Mouse (Mus musculus): Measurements from ENCODE around the gene Snx20. TPM values are rescaled to one million over a fixed set of nuclear protein-coding genes. Genes with fewer than 3 reads are reported as not detected.

Gene Snx20
- total and polyA plus RNA-seq, 3 experiments: 69.1 to 117 (median 93.1) TPM

DNA sequence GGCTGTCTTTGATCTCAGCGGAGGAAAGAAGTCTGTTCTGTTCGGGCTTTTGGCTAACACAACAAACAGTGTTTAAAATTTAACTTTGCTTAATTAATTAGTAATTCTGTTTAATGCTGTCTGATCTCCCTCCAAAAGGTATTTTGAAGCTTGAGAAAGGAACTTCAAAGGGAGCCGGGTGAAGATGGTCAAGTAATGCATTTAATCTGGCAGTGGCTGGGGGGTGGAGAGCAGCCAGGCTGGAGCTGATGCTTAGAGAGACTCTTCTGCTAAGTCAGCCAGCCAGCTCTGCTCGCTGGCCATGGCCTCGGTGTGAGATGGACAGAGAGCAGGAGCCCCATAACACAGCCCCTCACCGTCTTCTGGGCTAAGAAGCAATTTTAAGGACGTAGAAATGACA is 56.7 kb downstream of the Snx20 start:
- H3K4me1 ChIP-seq (ENCODE audit: control insufficient read depth in 1 of 2, insufficient read depth in 2 of 2): peaks cover 7 to 33% of the 10 kb centered on the region in 2 experiments
- dilution Hi-C loops (cut with MboI; ENCODE audit: extremely low pct_ligation_motif_present, extremely low pct_unique_long_range_greater_than_20kb, low sequenced_read_pairs) (no loop called here), in situ Hi-C loops (cut with MboI; ENCODE audit: low pct_ligation_motif_present, low pct_unique_long_range_greater_than_20kb, low sequenced_read_pairs) (no loop called here)
- H3K4me2 ChIP-seq (ENCODE audit: insufficient read depth, low read depth, poor library complexity, severe bottlenecking): no peak overlapping the region
- H3K4me3 ChIP-seq (replicated peaks in 1 of 3; ENCODE audit: low read depth in 2 of 3, low read length in 2 of 3, poor library complexity in 1 of 3): no peak overlapping the region
- no peak overlapping the region for H3K9ac ChIP-seq (ENCODE audit: insufficient read depth, low read depth)
- TF ChIP-seq MEF2A (IDR thresholded peaks at IDR 0.05; ENCODE audit: borderline replicate concordance, low read depth, low read length): no peak
- no peak for TF ChIP-seq TBP (conservative IDR thresholded peaks at IDR 0.05; ENCODE audit: low read depth, low read length)
- no peak for TF ChIP-seq E2F4 (IDR thresholded peaks at IDR 0.05; ENCODE audit: insufficient replicate concordance, low read depth, low read length)
- TF ChIP-seq ZC3H11A (IDR thresholded peaks at IDR 0.05; ENCODE audit: low read depth, low read length): no peak
- TF ChIP-seq ZKSCAN1 (IDR thresholded peaks at IDR 0.05; ENCODE audit: borderline replicate concordance, low read depth, low read length): no peak
- no peak for TF ChIP-seq PAX5 (IDR thresholded peaks at IDR 0.05; ENCODE audit: low read length)
- TF ChIP-seq CHD2 (IDR thresholded peaks at IDR 0.05; ENCODE audit: low read length): no peak
- no peak for TF ChIP-seq USF1 (IDR thresholded peaks at IDR 0.05; ENCODE audit: low read depth, low read length)
- no peak for TF ChIP-seq TCF12 (IDR thresholded peaks at IDR 0.05; ENCODE audit: low read depth, low read length)
- no peak for TF ChIP-seq MYC (IDR thresholded peaks at IDR 0.05; ENCODE audit: low read depth, low read length)
- TF ChIP-seq NRF1 (IDR thresholded peaks at IDR 0.05; ENCODE audit: low read depth, low read length): no peak
- no peak for TF ChIP-seq NELFE (IDR thresholded peaks at IDR 0.05; ENCODE audit: low read depth, low read length)
- no peak for TF ChIP-seq SIN3A (IDR thresholded peaks at IDR 0.05; ENCODE audit: low read length)
- no peak for TF ChIP-seq IRF4 (IDR thresholded peaks at IDR 0.05; ENCODE audit: low read depth, low read length)
- no peaks in the 10 kb centered on the region for H3K27me3 ChIP-seq (replicated peaks)
- H3K79me2 ChIP-seq (replicated peaks; ENCODE audit: control insufficient read depth, extremely low read depth, insufficient read depth, poor library complexity, severe bottlenecking): no peaks in the 10 kb centered on the region
- DNase-seq (ENCODE audit: extremely low read depth): no peak
- no peaks in the 10 kb centered on the region for H3K36me3 ChIP-seq (replicated peaks in 1 of 2; ENCODE audit: control insufficient read depth in 1 of 2, insufficient read depth in 1 of 2, low read length in 1 of 2)
- no peaks in the 10 kb centered on the region for H3K9me3 ChIP-seq (replicated peaks; ENCODE audit: low read length)
- H3K27ac ChIP-seq (ENCODE audit: insufficient read depth, low read depth): no peak overlapping the region

DNA sequence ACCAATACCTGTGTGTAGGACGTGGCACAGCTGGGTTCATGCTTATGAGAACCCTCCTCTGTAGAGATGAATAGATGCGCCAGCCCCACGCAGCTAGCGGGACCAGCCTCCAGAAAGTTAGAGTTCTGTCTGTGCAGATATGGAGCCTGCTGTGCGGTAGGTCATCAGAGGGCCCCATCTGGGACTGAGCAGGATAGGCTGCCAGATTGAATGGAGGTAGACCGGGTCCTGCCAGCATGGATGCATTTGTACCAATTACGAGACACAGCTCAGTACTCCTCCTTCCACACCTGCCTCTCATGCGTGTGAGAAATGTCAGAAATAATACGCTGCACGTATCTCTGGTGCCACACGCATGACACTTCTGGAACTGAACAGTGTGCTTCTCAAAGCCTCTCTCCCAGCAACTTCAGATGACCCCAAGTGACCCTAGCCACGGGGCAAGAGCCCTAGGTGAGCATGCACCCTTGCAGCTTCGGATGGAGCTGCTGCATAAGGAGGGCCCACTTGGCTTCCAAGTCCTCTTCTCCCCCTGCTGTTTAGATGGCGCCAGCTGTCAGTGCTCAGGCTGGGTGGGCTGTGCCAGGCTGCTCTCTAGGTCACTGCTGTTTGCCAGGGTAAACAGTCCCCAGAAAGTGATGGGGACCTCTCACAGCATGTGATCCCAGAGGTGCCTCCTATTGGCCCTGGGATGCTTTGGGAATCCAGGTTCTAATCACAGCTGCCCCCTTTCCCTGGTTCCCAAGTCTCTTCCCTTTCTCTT is 57.3 kb downstream of the Snx20 start:
- dilution Hi-C loops (cut with MboI; ENCODE audit: extremely low pct_ligation_motif_present, extremely low pct_unique_long_range_greater_than_20kb, low sequenced_read_pairs): no loop called here

More for the DNA sequence above, 57.3 kb downstream of the Snx20 start:
- Histone ChIP-seq H3K36me3 (replicated peaks in 1 of 2; ENCODE audit: control insufficient read depth in 1 of 2, insufficient read depth in 1 of 2, low read length in 1 of 2) (no peaks in the 10 kb centered on the region), H3K4me2 (ENCODE audit: insufficient read depth, low read depth, poor library complexity, severe bottlenecking) (no peak overlapping the region), H3K27ac (ENCODE audit: insufficient read depth, low read depth) (no peak overlapping the region), H3K9ac (ENCODE audit: insufficient read depth, low read depth) (no peak overlapping the region), H3K4me3 (replicated peaks in 1 of 3; ENCODE audit: low read depth in 2 of 3, low read length in 2 of 3, poor library complexity in 1 of 3) (no peak overlapping the region), H3K9me3 (replicated peaks; ENCODE audit: low read length) (no peaks in the 10 kb centered on the region), H3K79me2 (replicated peaks; ENCODE audit: control insufficient read depth, extremely low read depth, insufficient read depth, poor library complexity, severe bottlenecking) (no peaks in the 10 kb centered on the region), H3K27me3 (replicated peaks) (no peaks in the 10 kb centered on the region), H3K4me1 (ENCODE audit: control insufficient read depth in 1 of 2, insufficient read depth in 2 of 2) (peaks cover 12 to 39% of the 10 kb centered on the region in 2 experiments)
- in situ Hi-C loops (cut with MboI; ENCODE audit: low pct_ligation_motif_present, low pct_unique_long_range_greater_than_20kb, low sequenced_read_pairs): no loop called here
- DNase-seq (ENCODE audit: extremely low read depth): no peak
- TF ChIP-seq CTCF (conservative IDR thresholded peaks at IDR 0.05 in 1 of 2, IDR thresholded peaks at IDR 0.05 in 1 of 2; ENCODE audit: low read depth in 2 of 2, low read length in 2 of 2) (no peak), ZC3H11A (IDR thresholded peaks at IDR 0.05; ENCODE audit: low read depth, low read length) (no peak), RCOR1 (conservative IDR thresholded peaks at IDR 0.05; ENCODE audit: low read depth, low read length) (no peak), JUND (conservative IDR thresholded peaks at IDR 0.05; ENCODE audit: low read depth, low read length) (no peak), RAD21 (IDR thresholded peaks at IDR 0.05; ENCODE audit: low read depth, low read length) (no peak), SIN3A (IDR thresholded peaks at IDR 0.05; ENCODE audit: low read length) (no peak), GABPA (IDR thresholded peaks at IDR 0.05; ENCODE audit: insufficient replicate concordance, low read depth, low read length) (no peak), NRF1 (IDR thresholded peaks at IDR 0.05; ENCODE audit: low read depth, low read length) (no peak), PAX5 (IDR thresholded peaks at IDR 0.05; ENCODE audit: low read length) (no peak), USF1 (IDR thresholded peaks at IDR 0.05; ENCODE audit: low read depth, low read length) (no peak), MYC (IDR thresholded peaks at IDR 0.05; ENCODE audit: low read depth, low read length) (no peak), KAT2A (IDR thresholded peaks at IDR 0.05; ENCODE audit: insufficient replicate concordance, low read length) (no peak), MAZ (IDR thresholded peaks at IDR 0.05; ENCODE audit: low read depth, low read length) (no peak), MEF2A (IDR thresholded peaks at IDR 0.05; ENCODE audit: borderline replicate concordance, low read depth, low read length) (no peak), POLR2A (IDR thresholded peaks at IDR 0.05; ENCODE audit: low read depth, low read length) (no peak), BHLHE40 (IDR thresholded peaks at IDR 0.05; ENCODE audit: low read depth, low read length) (no peak)
